Mouse (Mus musculus): ENCODE data around the gene Desi2. TPM values are rescaled to one million over a fixed set of nuclear protein-coding genes. Genes with fewer than 3 reads are reported as not detected.
"Not testable (repeated sequence)": the region's sequence is repeated elsewhere in the genome, so short reads cannot be mapped to it uniquely, and the experiment has no call there.

Gene Desi2
- 22.6 and 35.0 TPM in 2 replicates for total RNA-seq (2014; rRNA removed; ENCODE audit: low replicate concordance)
- polyA plus RNA-seq (2015; fragmentation: Nextera tagmentation; extraction: Ambion mirVana): 24.8 and 26.8 TPM in 2 replicates

- peak within 1 kb of the TSS; percentile 93 for H3K27ac ChIP-seq (ENCODE audit: low read depth)
- peak within 1 kb of the TSS; percentile 72 for H3K4me3 ChIP-seq (ENCODE audit: low read depth, low read length)
- not testable (repeated sequence) for H3K9me3 ChIP-seq (replicated peaks; ENCODE audit: control insufficient read depth, low read length); H3K36me3 ChIP-seq (replicated peaks; ENCODE audit: control insufficient read depth, insufficient read depth, low read length); H3K27me3 ChIP-seq (ENCODE audit: control insufficient read depth, insufficient read depth, low read length)
- ATAC-seq (ENCODE audit: insufficient read depth, low read depth): peak; percentile 99
- DNase-seq (ENCODE audit: low spot score): peak; percentile 100
- peak within 1 kb of the TSS; percentile 85 for H3K4me2 ChIP-seq (ENCODE audit: low read depth, low read length)
- H3K9ac ChIP-seq (replicated peaks; ENCODE audit: low read depth, low read length): peak within 1 kb of the TSS; percentile 66
- H3K4me1 ChIP-seq (ENCODE audit: control insufficient read depth, insufficient read depth): peaks cover 15% of the 10 kb centered on the region; the same call in 1 of the 2 replicates
- under 1% methylated on average over 27 of the region's 37 CpGs for WGBS
- TF ChIP-seq CTCF (IDR thresholded peaks at IDR 0.05; ENCODE audit: low read depth): peak; percentile 7; the same call in 1 of the 2 replicates
Measured at GRCm38 (mm10) chr1:178187216-178187791, at the start of gene Desi2. Gene Desi2 (plus strand): TSS chr1:178187417.

GRCm38 (mm10) chr1:178146513-178146912 lies 40.7 kb upstream of the Desi2 start:
- H3K27ac ChIP-seq (ENCODE audit: low read depth); H3K36me3 ChIP-seq (replicated peaks; ENCODE audit: control insufficient read depth, insufficient read depth, low read length); ATAC-seq (ENCODE audit: insufficient read depth, low read depth); H3K4me2 ChIP-seq (ENCODE audit: low read depth, low read length); H3K4me3 ChIP-seq (ENCODE audit: low read depth, low read length); H3K4me1 ChIP-seq (ENCODE audit: control insufficient read depth, insufficient read depth); H3K9ac ChIP-seq (replicated peaks; ENCODE audit: low read depth, low read length); H3K9me3 ChIP-seq (replicated peaks; ENCODE audit: control insufficient read depth, low read length); H3K27me3 ChIP-seq (ENCODE audit: control insufficient read depth, insufficient read depth, low read length): not testable (repeated sequence)
- peak; percentile 51 for TF ChIP-seq CTCF (IDR thresholded peaks at IDR 0.05; ENCODE audit: low read depth)
- WGBS: 8% methylated on average over 2 of the region's 2 CpGs
- peak; percentile 25 for DNase-seq (ENCODE audit: low spot score)

GRCm38 (mm10) chr1:178146915-178147314 lies 40.3 kb upstream of the Desi2 start:
- WGBS: 63% methylated on average over 3 of the region's 4 CpGs
- H3K4me1 ChIP-seq (ENCODE audit: control insufficient read depth, insufficient read depth); H3K4me2 ChIP-seq (ENCODE audit: low read depth, low read length); ATAC-seq (ENCODE audit: insufficient read depth, low read depth); H3K9me3 ChIP-seq (replicated peaks; ENCODE audit: control insufficient read depth, low read length); H3K36me3 ChIP-seq (replicated peaks; ENCODE audit: control insufficient read depth, insufficient read depth, low read length); DNase-seq (ENCODE audit: low spot score); H3K9ac ChIP-seq (replicated peaks; ENCODE audit: low read depth, low read length); H3K27me3 ChIP-seq (ENCODE audit: control insufficient read depth, insufficient read depth, low read length); H3K4me3 ChIP-seq (ENCODE audit: low read depth, low read length); H3K27ac ChIP-seq (ENCODE audit: low read depth): not testable (repeated sequence)

- Histone ChIP-seq H3K4me3 (ENCODE audit: low read depth, low read length) (no peak overlapping the region), H3K27me3 (ENCODE audit: control insufficient read depth, insufficient read depth, low read length) (no peaks in the 10 kb centered on the region), H3K36me3 (replicated peaks; ENCODE audit: control insufficient read depth, insufficient read depth, low read length) (no peaks in the 10 kb centered on the region), H3K4me2 (ENCODE audit: low read depth, low read length) (no peak overlapping the region), H3K9ac (replicated peaks; ENCODE audit: low read depth, low read length) (no peak overlapping the region), H3K27ac (ENCODE audit: low read depth) (no peak overlapping the region), H3K9me3 (replicated peaks; ENCODE audit: control insufficient read depth, low read length) (no peaks in the 10 kb centered on the region), H3K4me1 (ENCODE audit: control insufficient read depth, insufficient read depth) (no peaks in the 10 kb centered on the region)
- WGBS: 81% methylated on average over 2 of the region's 2 CpGs
- no peak for TF ChIP-seq CTCF (IDR thresholded peaks at IDR 0.05; ENCODE audit: low read depth)
- no peak for TF ChIP-seq EP300 (IDR thresholded peaks at IDR 0.05; ENCODE audit: low read depth)
- ATAC-seq (ENCODE audit: insufficient read depth, low read depth) (no peak), DNase-seq (ENCODE audit: low spot score) (no peak)
Measured at GRCm38 (mm10) chr1:178182251-178182650, 5.0 kb upstream of the Desi2 start.

GRCm38 (mm10) chr1:178185591-178185990 lies 1.6 kb upstream of the Desi2 start:
- Histone ChIP-seq H3K36me3 (replicated peaks; ENCODE audit: control insufficient read depth, insufficient read depth, low read length) (no peaks in the 10 kb centered on the region), H3K4me3 (ENCODE audit: low read depth, low read length) (no peak overlapping the region), H3K9me3 (replicated peaks; ENCODE audit: control insufficient read depth, low read length) (no peaks in the 10 kb centered on the region), H3K27me3 (ENCODE audit: control insufficient read depth, insufficient read depth, low read length) (no peaks in the 10 kb centered on the region), H3K4me2 (ENCODE audit: low read depth, low read length) (no peak overlapping the region), H3K4me1 (ENCODE audit: control insufficient read depth, insufficient read depth) (peaks cover 13% of the 10 kb centered on the region; the same call in 1 of the 2 replicates), H3K9ac (replicated peaks; ENCODE audit: low read depth, low read length) (no peak overlapping the region), H3K27ac (ENCODE audit: low read depth) (no peak overlapping the region)
- no peak for ATAC-seq (ENCODE audit: insufficient read depth, low read depth)
- no peak for DNase-seq (ENCODE audit: low spot score)
- no peak for TF ChIP-seq EP300 (IDR thresholded peaks at IDR 0.05; ENCODE audit: low read depth)
- no peak for TF ChIP-seq CTCF (IDR thresholded peaks at IDR 0.05; ENCODE audit: low read depth)

GRCm38 (mm10) chr1:178187810-178188209 lies 593 bp downstream of the Desi2 start:
- H3K27me3 ChIP-seq (ENCODE audit: control insufficient read depth, insufficient read depth, low read length); H3K9me3 ChIP-seq (replicated peaks; ENCODE audit: control insufficient read depth, low read length); H3K36me3 ChIP-seq (replicated peaks; ENCODE audit: control insufficient read depth, insufficient read depth, low read length): not testable (repeated sequence)
- Histone ChIP-seq H3K9ac (replicated peaks; ENCODE audit: low read depth, low read length) (peak overlapping the region; percentile 66), H3K4me2 (ENCODE audit: low read depth, low read length) (peak overlapping the region; percentile 60), H3K4me1 (ENCODE audit: control insufficient read depth, insufficient read depth) (peaks cover 15% of the 10 kb centered on the region; the same call in 1 of the 2 replicates), H3K4me3 (ENCODE audit: low read depth, low read length) (peak overlapping the region; percentile 72), H3K27ac (ENCODE audit: low read depth) (peak overlapping the region; percentile 93)
- peak; percentile 35 for TF ChIP-seq CTCF (IDR thresholded peaks at IDR 0.05; ENCODE audit: low read depth)
- ATAC-seq (ENCODE audit: insufficient read depth, low read depth) (peak; percentile 47), DNase-seq (ENCODE audit: low spot score) (peak; percentile 34)
- WGBS: under 1% methylated on average over 26 of the region's 38 CpGs
